Mouse (Mus musculus) adrenal gland (tissue): ENCODE data around the gene Cyp3a57.
"Not testable (repeated sequence)": the region's sequence is repeated elsewhere in the genome, so short reads cannot be mapped to it uniquely, and the experiment has no call there.

Experiments used
- intact Hi-C: fragments of 180-260 bp; cut with DNase I; formaldehyde crosslinking; loops from one replicate; pipeline ENCODE4 v1.15.1; 2025
- long read RNA-seq, 2 experiments: library from polyadenylated mRNA; unstranded; transcript quantifications; one replicate each; pipeline ENCODE4 v2.0.0; 2020; ENCODE audit warnings: borderline replicate concordance in 1 of 2; ENCODE audit not compliant: insufficient replicate concordance in 1 of 2

The Cyp3a57 gene
- long read RNA-seq, experiment 1: 0 reads
- long read RNA-seq, experiment 2: 0 reads

DNA sequence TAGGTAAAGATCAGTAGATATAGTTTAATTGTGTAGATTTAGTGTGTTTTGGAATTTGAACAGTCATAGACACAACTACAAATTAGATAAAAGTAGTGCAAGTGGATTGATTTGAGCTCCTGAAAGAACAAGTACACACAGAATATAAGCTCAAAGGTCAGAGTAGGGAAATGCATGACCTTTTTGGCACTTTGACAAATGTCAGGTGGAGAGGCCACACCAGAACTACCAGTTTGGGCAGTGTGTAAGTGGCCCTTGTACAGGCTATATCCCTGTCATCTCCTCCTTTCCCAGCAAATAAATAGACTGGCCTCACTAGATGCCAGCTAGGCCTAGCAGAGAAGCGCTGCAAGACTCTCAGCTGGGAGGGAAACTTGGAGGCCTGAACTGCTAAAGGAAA is at the start of gene Cyp3a57:
Cyp3a57 (plus strand) TSS at position 339 of the 400 bp plus-strand sequence.
- intact Hi-C loops: no loop called here

DNA sequence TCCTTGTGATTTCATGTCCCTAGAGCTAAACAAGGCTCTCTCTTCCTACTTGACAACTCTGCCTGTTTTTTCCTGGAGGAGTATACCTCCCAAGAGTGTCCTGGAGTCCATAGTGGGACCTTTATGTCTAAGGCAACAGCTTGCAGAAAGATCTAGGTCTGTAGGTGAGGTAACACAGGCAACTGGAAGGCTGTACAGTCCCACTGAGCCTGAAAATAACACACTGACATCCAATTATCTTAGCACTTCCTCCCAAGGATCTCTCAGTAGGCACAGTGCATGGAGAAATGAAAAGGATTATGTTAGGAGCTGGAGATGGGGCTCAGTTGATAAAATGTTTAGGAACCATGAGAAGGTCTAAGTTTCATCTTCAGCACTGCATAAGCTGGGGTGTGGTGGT is 44.6 kb upstream of the Cyp3a57 start:
- intact Hi-C loops: no loop called here

GRCm38 (mm10) chr5:145301796-145302195 is 43.3 kb upstream of the Cyp3a57 start:
- intact Hi-C loops: not testable (repeated sequence)

DNA sequence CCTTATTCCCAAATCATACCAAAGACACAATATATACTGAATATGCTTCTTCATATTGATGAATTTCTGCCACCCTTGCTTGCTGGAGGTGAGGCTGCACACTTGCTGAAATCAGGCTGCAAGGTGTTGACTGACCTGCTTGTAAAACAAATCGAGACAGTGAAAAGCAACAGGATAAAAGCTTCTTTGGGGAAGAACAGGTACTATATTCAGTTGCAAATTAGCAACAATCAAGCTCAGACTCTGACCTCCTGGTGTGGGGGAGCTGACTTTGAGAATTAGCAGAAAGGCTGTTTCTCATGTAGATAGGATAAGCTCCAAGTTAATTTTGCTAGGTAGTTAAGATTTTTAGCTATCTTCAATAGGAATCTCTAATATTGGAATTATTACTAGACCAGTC is 42.7 kb upstream of the Cyp3a57 start:
- intact Hi-C loops: no loop called here

GRCm38 (mm10) chr5:145306953-145307352 is 38.1 kb upstream of the Cyp3a57 start:
- intact Hi-C loops: not testable (repeated sequence)

- intact Hi-C loops: not testable (repeated sequence)
These were observed 37.3 kb upstream of the Cyp3a57 start for GRCm38 (mm10) chr5:145307811-145308210.

- intact Hi-C loops: no loop called here
These were observed 31.2 kb upstream of the Cyp3a57 start for GRCm38 (mm10) chr5:145313845-145314244.

DNA sequence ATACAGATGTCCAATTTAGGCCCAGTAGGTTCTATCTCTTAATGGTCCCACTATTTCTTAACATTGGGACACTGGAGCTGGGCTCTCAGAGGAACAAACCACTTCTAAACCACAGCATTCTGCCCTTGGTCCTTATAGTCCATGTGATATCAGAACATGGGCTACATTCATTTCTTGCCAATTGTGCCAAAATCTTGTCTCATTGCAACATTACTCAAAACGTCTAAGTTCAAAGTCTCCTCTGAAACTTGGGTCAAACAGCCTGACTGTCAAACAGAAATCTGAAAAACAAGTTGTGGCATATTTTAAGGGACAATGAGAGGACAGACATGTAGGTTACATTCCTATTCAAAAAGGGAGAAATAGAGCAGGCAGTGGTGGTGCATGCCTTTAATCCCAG is 27.9 kb upstream of the Cyp3a57 start:
- intact Hi-C loops: no loop called here

DNA sequence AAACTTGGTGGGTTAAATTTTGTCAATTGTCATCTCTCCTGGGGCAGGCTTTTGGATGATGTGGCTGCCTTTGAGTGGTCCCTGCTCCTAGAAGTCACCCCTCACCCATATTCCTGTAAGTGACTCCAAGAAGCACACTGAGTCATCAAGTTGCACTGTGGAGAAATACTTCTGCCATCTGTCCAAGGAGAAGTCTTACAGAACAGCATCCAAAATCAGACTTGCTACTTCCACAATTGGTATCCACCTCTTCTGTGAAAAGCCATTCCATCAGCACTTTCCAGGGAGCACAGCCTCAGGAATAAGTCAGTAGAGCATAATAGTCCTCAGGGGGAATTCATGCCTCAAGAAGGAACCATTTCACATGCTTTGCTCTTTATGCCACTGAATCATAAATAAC is 6.3 kb upstream of the Cyp3a57 start:
- intact Hi-C loops: not testable (repeated sequence)

- intact Hi-C loops: no loop called here
These were observed 4.6 kb downstream of the Cyp3a57 start for GRCm38 (mm10) chr5:145349697-145350096.

GRCm38 (mm10) chr5:145353081-145353480 is 8.0 kb downstream of the Cyp3a57 start:
- intact Hi-C loops: no loop called here

GRCm38 (mm10) chr5:145415416-145415815 is 70.3 kb downstream of the Cyp3a57 start:
- intact Hi-C loops: not testable (repeated sequence)

GRCm38 (mm10) chr5:145422287-145422686 is 77.2 kb downstream of the Cyp3a57 start:
- intact Hi-C loops: no loop called here

DNA sequence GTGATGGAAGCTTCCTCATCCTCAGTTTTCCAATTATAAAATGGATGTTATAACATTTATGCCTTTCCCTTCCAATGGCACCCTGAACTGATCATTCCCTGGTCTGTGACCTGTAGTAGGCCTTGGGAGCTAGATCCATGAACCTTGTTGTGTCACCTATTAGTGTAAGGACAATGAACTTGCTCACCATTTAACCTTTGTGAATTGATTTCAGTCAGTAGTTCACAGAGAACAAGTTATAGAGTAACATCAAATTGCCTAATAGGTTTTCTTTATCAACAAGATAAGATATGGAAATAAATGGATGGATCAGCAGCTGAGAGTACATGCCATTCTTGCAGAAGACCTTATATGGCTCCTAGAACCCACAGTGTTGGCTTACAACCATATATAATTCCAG is 85.9 kb downstream of the Cyp3a57 start:
- intact Hi-C loops: no loop called here

DNA sequence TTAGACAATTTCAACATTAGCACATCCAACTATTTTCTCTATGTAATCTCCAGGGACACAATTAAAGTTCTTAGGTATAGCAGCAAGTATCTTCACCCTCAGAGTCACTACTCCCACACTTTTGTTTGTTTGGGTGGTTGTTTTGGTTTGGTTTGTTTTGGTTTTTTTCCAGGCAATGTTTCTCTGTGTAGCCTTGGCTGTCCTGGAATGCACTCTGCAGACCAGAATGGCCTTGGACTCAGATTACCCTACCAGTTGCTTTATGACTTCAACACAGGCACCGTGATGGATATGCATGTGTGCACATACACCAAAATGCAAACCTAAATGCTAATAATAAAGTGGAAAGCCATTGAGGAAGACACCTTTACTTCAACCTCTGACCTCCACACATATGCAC is 88.6 kb downstream of the Cyp3a57 start:
- intact Hi-C loops: no loop called here
